Mouse (Mus musculus) kidney, adult 2 months (tissue): ENCODE results near the gene Add3. TPM values are rescaled to one million over a fixed set of nuclear protein-coding genes. Genes with fewer than 3 reads are reported as not detected.

ENCODE experiments used
- DNase-seq: peaks from one replicate; pipeline ENCODE4 v3.0.0; 2021
- H3K27ac ChIP-seq: fragments of 200-500 bp; 2 replicates; pipeline ENCODE4 v1.5.1; 2012; ENCODE audit warnings: low read depth, low read length, control low read depth, inconsistent platforms; ENCODE audit not compliant: insufficient read depth
- H3K27me3 ChIP-seq: fragments of 200-500 bp; replicated peaks from 2 replicates; pipeline ENCODE4 v1.6.1; 2012; ENCODE audit warnings: mild to moderate bottlenecking, moderate library complexity, low read length, inconsistent platforms; ENCODE audit not compliant: control insufficient read depth, insufficient read depth
- H3K36me3 ChIP-seq: fragments of 200-500 bp; 2 replicates; pipeline ENCODE4 v1.6.1; 2012; ENCODE audit warnings: mild to moderate bottlenecking, moderate library complexity, low read length, inconsistent platforms; ENCODE audit not compliant: control insufficient read depth, insufficient read depth
- H3K4me1 ChIP-seq: fragments of 200-500 bp; 2 replicates; pipeline ENCODE4 v1.6.1; 2011; ENCODE audit warnings: low read length; ENCODE audit not compliant: control insufficient read depth, insufficient read depth
- H3K4me3 ChIP-seq: fragments of 200-500 bp; 2 replicates; pipeline ENCODE4 v1.5.1; 2011; ENCODE audit warnings: mild to moderate bottlenecking, low read depth, low read length, control low read depth; ENCODE audit not compliant: insufficient read depth
- CTCF ChIP-seq: fragments of 200-500 bp; conservative IDR thresholded peaks from 2 replicates; pipeline ENCODE4 v1.5.1; 2011; ENCODE audit warnings: low read depth, mild to moderate bottlenecking, control low read depth, low read length, moderate library complexity, mixed read lengths; ENCODE audit not compliant: insufficient read depth, insufficient read length
- POLR2A ChIP-seq: fragments of 200-500 bp; IDR thresholded peaks from one replicate; pipeline ENCODE4 v1.6.1; 2011; ENCODE audit warnings: low read depth, low read length, control low read depth
- WGBS: fragments of 180-500 bp; shearing (Covaris S2); methylation state at CpG from one replicate; pipeline ENCODE4 v1.1.7; 2018; 5-methylcytosine and 5-hydroxymethylcytosine counted together
- polyA plus RNA-seq: library from polyadenylated mRNA; depleted of rRNA; stranded (reverse); fragments of >200 nt; gene quantifications from 2 replicates; pipeline ENCODE4 v1.2.3, GENCODE M21; 2012

Add3 gene
- polyA plus RNA-seq, 1 experiment = 61.6 TPM

- Histone ChIP-seq H3K4me1 (peaks cover 6% of the 10 kb centered on the region; the same call in 1 of the 2 replicates), H3K36me3 (no peaks in the 10 kb centered on the region), H3K4me3 (peak overlapping the region; percentile 38), H3K27ac (peak overlapping the region; percentile 54; the same call in 1 of the 2 replicates), H3K27me3 (no peaks in the 10 kb centered on the region)
- DNase-seq = peak; percentile 94
- TF ChIP-seq CTCF (no peak), POLR2A (no peak)
- 41% methylated on average over 26 of the region's 26 CpGs for WGBS
These were observed 34.7 kb upstream of the Add3 start for GRCm38 (mm10) chr19:53105374-53106090.

- Histone ChIP-seq H3K4me1 (peaks cover 6% of the 10 kb centered on the region; the same call in 1 of the 2 replicates), H3K36me3 (no peaks in the 10 kb centered on the region), H3K27me3 (no peaks in the 10 kb centered on the region), H3K4me3 (no peak overlapping the region), H3K27ac (no peak overlapping the region)
- TF ChIP-seq CTCF = peak; percentile 30; the same call in 1 of the 2 replicates
- no peak for TF ChIP-seq POLR2A
- 71% methylated on average over 7 of the region's 7 CpGs for WGBS
- DNase-seq = peak; percentile 42
These were observed 33.3 kb upstream of the Add3 start for GRCm38 (mm10) chr19:53106952-53107351.

- Histone ChIP-seq H3K4me1 (peaks cover 6% of the 10 kb centered on the region; the same call in 1 of the 2 replicates), H3K27me3 (no peaks in the 10 kb centered on the region), H3K27ac (no peak overlapping the region), H3K4me3 (no peak overlapping the region), H3K36me3 (no peaks in the 10 kb centered on the region)
- TF ChIP-seq CTCF (no peak), POLR2A (no peak)
- DNase-seq = no peak
- 78% methylated on average over 18 of the region's 18 CpGs for WGBS
These were observed 32.6 kb upstream of the Add3 start for GRCm38 (mm10) chr19:53107361-53108247.

- DNase-seq = no peak
- no peak overlapping the region for H3K4me3 ChIP-seq
- TF ChIP-seq CTCF (no peak), POLR2A (no peak)
- WGBS = 51% methylated on average over 7 of the region's 7 CpGs
- no peaks in the 10 kb centered on the region for H3K36me3 ChIP-seq
- H3K27ac ChIP-seq = no peak overlapping the region
- H3K27me3 ChIP-seq = no peaks in the 10 kb centered on the region
- H3K4me1 ChIP-seq = no peaks in the 10 kb centered on the region
These were observed 28.1 kb upstream of the Add3 start for GRCm38 (mm10) chr19:53111996-53112590.

- DNase-seq = no peak
- H3K27ac ChIP-seq = no peak overlapping the region
- H3K27me3 ChIP-seq = no peaks in the 10 kb centered on the region
- 72% methylated on average over 8 of the region's 8 CpGs for WGBS
- TF ChIP-seq CTCF (no peak), POLR2A (no peak)
- H3K36me3 ChIP-seq = no peaks in the 10 kb centered on the region
- no peak overlapping the region for H3K4me3 ChIP-seq
- H3K4me1 ChIP-seq = peaks cover 7% of the 10 kb centered on the region; the same call in 1 of the 2 replicates
These were observed 20.9 kb upstream of the Add3 start for GRCm38 (mm10) chr19:53119255-53119795.

GRCm38 (mm10) chr19:53120483-53120882, 19.8 kb upstream of the Add3 start:
- H3K4me1 ChIP-seq = peaks cover 8% of the 10 kb centered on the region; the same call in 1 of the 2 replicates
- no peak overlapping the region for H3K27ac ChIP-seq
- H3K27me3 ChIP-seq = no peaks in the 10 kb centered on the region
- no peak for TF ChIP-seq CTCF
- no peak for TF ChIP-seq POLR2A
- no peaks in the 10 kb centered on the region for H3K36me3 ChIP-seq
- no peak for DNase-seq
- 76% methylated on average over 3 of the region's 3 CpGs for WGBS
- H3K4me3 ChIP-seq = no peak overlapping the region
